Mouse (Mus musculus) CH12.LX (cell line): ENCODE results near the gene Dhx16. TPM values are rescaled to one million over a fixed set of nuclear protein-coding genes. Genes with fewer than 3 reads are reported as not detected.

Experiments used
- DNase-seq: peaks from one replicate; pipeline ENCODE4 v3.0.0-alpha.2; 2013; ENCODE audit errors: extremely low read depth
- H3K27ac ChIP-seq: 2 replicates; pipeline ENCODE4 v1.5.1; 2012; ENCODE audit warnings: low read depth, mild to moderate bottlenecking, control low read depth, moderate library complexity; ENCODE audit not compliant: insufficient read depth
- H3K27me3 ChIP-seq: replicated peaks from 2 replicates; pipeline ENCODE3; 2012; ENCODE audit warnings: inconsistent platforms
- H3K36me3 ChIP-seq, 2 experiments: replicated peaks in 1 of 2; 2 replicates each; pipeline versions ENCODE3 to v1.6.1; 2012; ENCODE audit warnings: inconsistent platforms in 1 of 2, low read length in 1 of 2, mild to moderate bottlenecking in 1 of 2, mixed read lengths in 1 of 2, moderate library complexity in 1 of 2; ENCODE audit not compliant: control insufficient read depth in 1 of 2, insufficient read depth in 1 of 2
- H3K4me1 ChIP-seq, 2 experiments: 2 replicates each; pipeline ENCODE4 v1.6.1; 2012; ENCODE audit warnings: inconsistent platforms in 1 of 2, moderate library complexity in 1 of 2; ENCODE audit not compliant: insufficient read depth in 2 of 2, control insufficient read depth in 1 of 2
- H3K4me2 ChIP-seq: 2 replicates; pipeline ENCODE4 v1.6.1; 2012; ENCODE audit warnings: low read depth, mild to moderate bottlenecking, control low read depth; ENCODE audit not compliant: poor library complexity, insufficient read depth, severe bottlenecking
- H3K4me3 ChIP-seq, 3 experiments: fragments of 150-350 bp in 1 of 3; sonication (generic) in 1 of 3; replicated peaks in 1 of 3; 2 replicates each; pipeline versions ENCODE3 to v1.5.1; 2011 to 2012; ENCODE audit warnings: low read depth in 2 of 3, low read length in 2 of 3, mild to moderate bottlenecking in 2 of 3, moderate library complexity in 2 of 3, control low read depth in 1 of 3, improper control_type of control experiment in 1 of 3, inconsistent platforms in 1 of 3, mixed read lengths in 1 of 3; ENCODE audit not compliant: poor library complexity in 1 of 3
- H3K79me2 ChIP-seq: replicated peaks from 2 replicates; pipeline ENCODE4 v1.6.1; 2012; ENCODE audit warnings: mild to moderate bottlenecking, moderate library complexity; ENCODE audit not compliant: control insufficient read depth, poor library complexity, insufficient read depth, severe bottlenecking; ENCODE audit errors: extremely low read depth
- H3K9ac ChIP-seq: 2 replicates; pipeline ENCODE4 v1.6.1; 2012; ENCODE audit warnings: low read depth, mild to moderate bottlenecking, control low read depth, moderate library complexity; ENCODE audit not compliant: insufficient read depth
- H3K9me3 ChIP-seq: replicated peaks from 2 replicates; pipeline ENCODE3; 2012; ENCODE audit warnings: low read length, inconsistent platforms, mixed read lengths
- BHLHE40 ChIP-seq: IDR thresholded peaks from 2 replicates; pipeline ENCODE4 v1.6.1; 2011; ENCODE audit warnings: mild to moderate bottlenecking, low read depth, low read length, improper control_type of control experiment
- CHD1 ChIP-seq: IDR thresholded peaks from 2 replicates; pipeline ENCODE4 v1.6.1; 2012; ENCODE audit warnings: low read depth, low read length, improper control_type of control experiment, inconsistent platforms
- CHD2 ChIP-seq: IDR thresholded peaks from 2 replicates; pipeline ENCODE4 v1.6.1; 2011; ENCODE audit warnings: low read length, improper control_type of control experiment
- CTCF ChIP-seq, 2 experiments: IDR thresholded peaks in 1 of 2; conservative IDR thresholded peaks in 1 of 2; 2 replicates each; pipeline ENCODE4 v1.5.1; 2011 to 2012; ENCODE audit warnings: low read depth in 2 of 2, low read length in 2 of 2, improper control_type of control experiment in 1 of 2, inconsistent platforms in 1 of 2, mild to moderate bottlenecking in 1 of 2, moderate library complexity in 1 of 2
- ELF1 ChIP-seq: IDR thresholded peaks from 2 replicates; pipeline ENCODE4 v1.6.1; 2014; ENCODE audit warnings: low read depth, mild to moderate bottlenecking, inconsistent platforms, low read length, improper control_type of control experiment
- EP300 ChIP-seq: IDR thresholded peaks from 2 replicates; pipeline ENCODE4 v1.6.1; 2011; ENCODE audit warnings: low read length, improper control_type of control experiment
- ETS1 ChIP-seq: conservative IDR thresholded peaks from 2 replicates; pipeline ENCODE4 v1.6.1; 2012; ENCODE audit warnings: low read depth, mild to moderate bottlenecking, inconsistent platforms, low read length, improper control_type of control experiment, moderate library complexity
- GABPA ChIP-seq: IDR thresholded peaks from 2 replicates; pipeline ENCODE4 v1.6.1; 2012; ENCODE audit warnings: low read depth, low read length, improper control_type of control experiment, inconsistent platforms; ENCODE audit not compliant: insufficient replicate concordance
- IRF4 ChIP-seq: IDR thresholded peaks from 2 replicates; pipeline ENCODE4 v1.6.1; 2014; ENCODE audit warnings: low read depth, mild to moderate bottlenecking, inconsistent platforms, low read length, improper control_type of control experiment
- JUN ChIP-seq: IDR thresholded peaks from 2 replicates; pipeline ENCODE4 v1.6.1; 2011; ENCODE audit warnings: low read depth, mild to moderate bottlenecking, low read length, improper control_type of control experiment, moderate library complexity; ENCODE audit not compliant: insufficient read depth
- JUND ChIP-seq: conservative IDR thresholded peaks from 2 replicates; pipeline ENCODE4 v1.6.1; 2011; ENCODE audit warnings: low read depth, low read length, improper control_type of control experiment
- KAT2A ChIP-seq: IDR thresholded peaks from 2 replicates; pipeline ENCODE4 v1.6.1; 2012; ENCODE audit warnings: low read length, improper control_type of control experiment, inconsistent platforms; ENCODE audit not compliant: insufficient replicate concordance
- MAFK ChIP-seq: IDR thresholded peaks from 2 replicates; pipeline ENCODE4 v1.6.1; 2011; ENCODE audit warnings: low read length, improper control_type of control experiment; ENCODE audit not compliant: insufficient replicate concordance
- MAX ChIP-seq: IDR thresholded peaks from 2 replicates; pipeline ENCODE4 v1.6.1; 2011; ENCODE audit warnings: low read length, improper control_type of control experiment
- MAZ ChIP-seq: IDR thresholded peaks from 2 replicates; pipeline ENCODE4 v1.6.1; 2012; ENCODE audit warnings: low read depth, mild to moderate bottlenecking, inconsistent platforms, low read length, improper control_type of control experiment, moderate library complexity
- MEF2A ChIP-seq: IDR thresholded peaks from 2 replicates; pipeline ENCODE4 v1.6.1; 2014; ENCODE audit warnings: low read depth, mild to moderate bottlenecking, inconsistent platforms, low read length, improper control_type of control experiment, borderline replicate concordance
- MXI1 ChIP-seq: IDR thresholded peaks from 2 replicates; pipeline ENCODE4 v1.6.1; 2011; ENCODE audit warnings: mild to moderate bottlenecking, low read depth, low read length, improper control_type of control experiment
- MYC ChIP-seq: IDR thresholded peaks from 2 replicates; pipeline ENCODE4 v1.6.1; 2011; ENCODE audit warnings: low read depth, mild to moderate bottlenecking, improper control_type of control experiment, low read length
- NELFE ChIP-seq: IDR thresholded peaks from 2 replicates; pipeline ENCODE4 v1.6.1; 2011; ENCODE audit warnings: low read depth, low read length, improper control_type of control experiment
- POLR2A ChIP-seq: IDR thresholded peaks from 2 replicates; pipeline ENCODE4 v1.6.1; 2011; ENCODE audit warnings: low read depth, mild to moderate bottlenecking, improper control_type of control experiment, low read length
- POLR2AphosphoS2 ChIP-seq: IDR thresholded peaks from 2 replicates; pipeline ENCODE4 v1.6.1; 2011; ENCODE audit warnings: low read depth, low read length, improper control_type of control experiment
- RCOR1 ChIP-seq: conservative IDR thresholded peaks from 2 replicates; pipeline ENCODE4 v1.6.1; 2012; ENCODE audit warnings: low read depth, mild to moderate bottlenecking, inconsistent platforms, low read length, improper control_type of control experiment
- SIN3A ChIP-seq: IDR thresholded peaks from 2 replicates; pipeline ENCODE4 v1.6.1; 2012; ENCODE audit warnings: low read length, improper control_type of control experiment, inconsistent platforms
- SMC3 ChIP-seq: IDR thresholded peaks from 2 replicates; pipeline ENCODE4 v1.6.1; 2011; ENCODE audit warnings: low read depth, low read length, improper control_type of control experiment
- TCF12 ChIP-seq: IDR thresholded peaks from 2 replicates; pipeline ENCODE4 v1.6.1; 2014; ENCODE audit warnings: low read depth, mild to moderate bottlenecking, inconsistent platforms, low read length, improper control_type of control experiment
- ZKSCAN1 ChIP-seq: IDR thresholded peaks from 2 replicates; pipeline ENCODE4 v1.6.1; 2012; ENCODE audit warnings: low read depth, inconsistent platforms, low read length, improper control_type of control experiment, borderline replicate concordance
- dilution Hi-C: fragments of 300-500 bp; cut with MboI; formaldehyde crosslinking; loops from 2 replicates; pipeline ENCODE4 v1.14.3; 2020; ENCODE audit warnings: low sequenced_read_pairs; ENCODE audit not compliant: extremely low pct_unique_long_range_greater_than_20kb, extremely low pct_ligation_motif_present
- in situ Hi-C: fragments of 300-500 bp; cut with MboI; formaldehyde crosslinking; loops from 3 replicates; pipeline ENCODE4 v1.14.3; 2019; ENCODE audit warnings: low sequenced_read_pairs, low pct_ligation_motif_present, low pct_unique_long_range_greater_than_20kb, mixed read lengths
- polyA plus RNA-seq: library from polyadenylated mRNA; unstranded; fragments of >175 nt; gene quantifications from 2 replicates; pipeline ENCODE4 v1.2.1, GENCODE M21; 2012; ENCODE audit warnings: low read depth; ENCODE audit not compliant: insufficient read length
- total RNA-seq, 2 experiments: library from RNA; depleted of rRNA; stranded (reverse); fragments of 300-350 nt in 1 of 2; fragments of >200 nt in 1 of 2; gene quantifications; 2 replicates each; pipeline ENCODE4 v1.2.3; 2012 to 2014

The Dhx16 gene
- total and polyA plus RNA-seq, 3 experiments: 74.8 to 107 (median 75.3) TPM

- no peaks in the 10 kb centered on the region for H3K9me3 ChIP-seq
- no peaks in the 10 kb centered on the region for H3K27me3 ChIP-seq
- peak overlapping the region; percentile 91 for H3K4me2 ChIP-seq
- H3K79me2 ChIP-seq: peaks cover 24% of the 10 kb centered on the region
- peaks cover 0 to 21% of the 10 kb centered on the region in 2 experiments; a peak in 2 of 4 replicates for H3K4me1 ChIP-seq
- H3K9ac ChIP-seq: no peak overlapping the region; the same call in 1 of the 2 replicates
- TF ChIP-seq IRF4: no peak
- no peak for TF ChIP-seq SIN3A
- no peak for TF ChIP-seq JUND
- no peak for TF ChIP-seq MAZ
- no peak for TF ChIP-seq CHD1
- no peak for TF ChIP-seq CTCF (conservative IDR thresholded peaks at IDR 0.05 in 1 of 2, IDR thresholded peaks at IDR 0.05 in 1 of 2; ENCODE audit: low read depth in 2 of 2, low read length in 2 of 2)
- TF ChIP-seq TCF12: no peak
- no peak for TF ChIP-seq KAT2A
- no peak for TF ChIP-seq RCOR1
- no peak for TF ChIP-seq POLR2A
- TF ChIP-seq MEF2A: no peak
- no peak for TF ChIP-seq ZKSCAN1
- TF ChIP-seq MAFK: no peak
- TF ChIP-seq SMC3: no peak
- no peak for TF ChIP-seq EP300
- no peak for TF ChIP-seq NELFE
- H3K27ac ChIP-seq: no peak overlapping the region
- in situ Hi-C loops (loop anchor here (10.0 kb wide), 1 partner anchor 130 kb away; no protein-coding TSS in a partner anchor), dilution Hi-C loops (no loop called here)
- H3K36me3 ChIP-seq: peaks cover 0 to 1% of the 10 kb centered on the region in 2 experiments
- peak overlapping the region in 1 of 3 experiments; percentile 63 for H3K4me3 ChIP-seq
- no peak for DNase-seq
Measured at GRCm38 (mm10) chr17:35864832-35865353, 14.7 kb upstream of the Dhx16 start.

GRCm38 (mm10) chr17:35865481-35866280 lies 13.9 kb upstream of the Dhx16 start, which contains the start of gene Ppp1r18:
Gene Ppp1r18, plus strand, starts transcription at chr17:35865593.
- Histone ChIP-seq H3K36me3 (peaks cover 0 to 1% of the 10 kb centered on the region in 2 experiments), H3K4me3 (peak within 1 kb of the TSS; percentile 63 to 99 (median 74)), H3K79me2 (peaks cover 24% of the 10 kb centered on the region), H3K4me2 (peak within 1 kb of the TSS; percentile 91), H3K27me3 (no peaks in the 10 kb centered on the region), H3K4me1 (peaks cover 0 to 20% of the 10 kb centered on the region in 2 experiments; a peak in 2 of 4 replicates), H3K27ac (peak within 1 kb of the TSS; percentile 74), H3K9ac (peak within 1 kb of the TSS; percentile 69), H3K9me3 (no peaks in the 10 kb centered on the region)
- in situ Hi-C loops: loop anchor here (10.0 kb wide), 1 partner anchor 131 kb away; no protein-coding TSS in a partner anchor
- dilution Hi-C loops: no loop called here
- DNase-seq: peak; percentile 59
- TF ChIP-seq MXI1 (peak; percentile 74; the same call in 1 of the 2 replicates), NELFE (peak; percentile 47; the same call in 1 of the 2 replicates), CHD2 (no peak; the same call in 1 of the 2 replicates), KAT2A (no peak), ETS1 (peak; percentile 54), MYC (0 out of 2 replicates have a peak, but pooled peaks have one; percentile 35), ELF1 (no peak; the same call in 1 of the 2 replicates), POLR2A (0 out of 2 replicates have a peak, but pooled peaks have one; percentile 36), SMC3 (no peak), RCOR1 (no peak), GABPA (no peak), TCF12 (peak; percentile 50; the same call in 1 of the 2 replicates), JUN (no peak), POLR2AphosphoS2 (no peak; the same call in 1 of the 2 replicates), BHLHE40 (peak; percentile 85), EP300 (peak; percentile 46; the same call in 1 of the 2 replicates), SIN3A (peak; percentile 61; the same call in 1 of the 2 replicates), MAX (peak; percentile 61), IRF4 (peak; percentile 15; the same call in 1 of the 2 replicates)
